Mouse (Mus musculus) ES-E14 (cell line): ENCODE results near the gene Gm19684. TPM values are rescaled to one million over a fixed set of nuclear protein-coding genes. Genes with fewer than 3 reads are reported as not detected.
"Not testable (repeated sequence)": the region's sequence is repeated elsewhere in the genome, so short reads cannot be mapped to it uniquely, and the experiment has no call there.

Experiments used
- DNase-seq: peaks from one replicate; pipeline ENCODE4 v3.0.0-alpha.2; 2013; ENCODE audit warnings: low read depth, low spot score
- H3K27ac ChIP-seq: 2 replicates; pipeline ENCODE4 v1.5.1; 2012; ENCODE audit warnings: low read depth, mild to moderate bottlenecking, low read length, moderate library complexity, mixed read lengths; ENCODE audit not compliant: poor library complexity, insufficient read depth, severe bottlenecking
- H3K36me3 ChIP-seq: 2 replicates; pipeline ENCODE4 v1.6.1; 2012; ENCODE audit warnings: mild to moderate bottlenecking, low read length, moderate library complexity, mixed read lengths; ENCODE audit not compliant: control insufficient read depth, poor library complexity, insufficient read depth, severe bottlenecking
- H3K4me1 ChIP-seq, 2 experiments: fragments of 150-350 bp in 1 of 2; sonication (generic) in 1 of 2; 2 replicates each; pipeline ENCODE4 v1.6.1; 2012; ENCODE audit warnings: low read length in 2 of 2, mild to moderate bottlenecking in 1 of 2, mixed read lengths in 1 of 2; ENCODE audit not compliant: control insufficient read depth in 2 of 2, insufficient read depth in 2 of 2, poor library complexity in 1 of 2
- H3K4me3 ChIP-seq, 2 experiments: fragments of 150-350 bp in 1 of 2; sonication (generic) in 1 of 2; 2 replicates each; pipeline ENCODE4 v1.5.1; 2012; ENCODE audit warnings: low read length in 2 of 2, low read depth in 1 of 2, mild to moderate bottlenecking in 1 of 2, mixed read lengths in 1 of 2; ENCODE audit not compliant: insufficient read depth in 1 of 2, poor library complexity in 1 of 2, severe bottlenecking in 1 of 2
- H3K9ac ChIP-seq: 2 replicates; pipeline ENCODE4 v1.6.1; 2012; ENCODE audit warnings: low read depth, mild to moderate bottlenecking, low read length, mixed read lengths; ENCODE audit not compliant: poor library complexity, insufficient read depth, severe bottlenecking
- H3K9me3 ChIP-seq: fragments of 150-350 bp; sonication (generic); 2 replicates; pipeline ENCODE4 v1.6.1; 2012; ENCODE audit warnings: low read depth, mild to moderate bottlenecking, low read length; ENCODE audit not compliant: control insufficient read depth, insufficient read depth
- CHD2 ChIP-seq: IDR thresholded peaks from 2 replicates; pipeline ENCODE4 v1.6.1; 2014; ENCODE audit warnings: mild to moderate bottlenecking, low read depth, low read length, inconsistent platforms
- HCFC1 ChIP-seq: IDR thresholded peaks from 2 replicates; pipeline ENCODE4 v1.6.1; 2012; ENCODE audit warnings: low read length, inconsistent platforms, borderline replicate concordance; ENCODE audit not compliant: insufficient read depth
- MAFK ChIP-seq: IDR thresholded peaks from 2 replicates; pipeline ENCODE4 v1.6.1; 2014; ENCODE audit warnings: mild to moderate bottlenecking, low read depth, low read length, inconsistent platforms; ENCODE audit not compliant: insufficient read depth
- ZC3H11A ChIP-seq: IDR thresholded peaks from 2 replicates; pipeline ENCODE4 v1.6.1; 2012; ENCODE audit warnings: low read depth, mild to moderate bottlenecking, inconsistent platforms, low read length, borderline replicate concordance
- ZNF384 ChIP-seq: IDR thresholded peaks from 2 replicates; pipeline ENCODE4 v1.6.1; 2012; ENCODE audit warnings: low read depth, low read length, inconsistent platforms
- in situ Hi-C, 2 experiments: fragments of 600-800 bp; cut with MboI; formaldehyde crosslinking; loops; one replicate each; pipeline ENCODE4 v1.15.1; 2025; ENCODE audit warnings: low sequenced_read_pairs in 2 of 2, inconsistent platforms in 1 of 2; ENCODE audit not compliant: unreplicated experiment in 2 of 2
- total RNA-seq: library from RNA; depleted of rRNA; stranded (reverse); fragments of 300-350 nt; gene quantifications from 2 replicates; pipeline ENCODE4 v1.2.3, GENCODE M21; 2012; rRNA removed

The Gm19684 gene
- total RNA-seq, result not detected in 2 replicates

- H3K4me1 ChIP-seq, H3K36me3 ChIP-seq, H3K9ac ChIP-seq, H3K27ac ChIP-seq, H3K9me3 ChIP-seq, H3K4me3 ChIP-seq, DNase-seq: not testable (repeated sequence)
- in situ Hi-C loops, result loop anchor here in 1 of 2 experiments (10.0 to 25.0 kb wide), 2 partner anchors 57 to 134 kb away; partner anchors contain the start of genes Gnl1 and Prr3
- TF ChIP-seq MAFK (peak; percentile 68; the same call in 1 of the 2 replicates), CHD2 (0 out of 2 replicates have a peak, but pooled peaks have one; percentile 43)
Observed at GRCm38 (mm10) chr17:36121352-36122020, at the start of gene Gm19684. Gene Gm19684, plus strand, starts transcription at chr17:36121678.

GRCm38 (mm10) chr17:36081901-36082300 is 39.6 kb upstream of the Gm19684 start:
- H3K4me1 ChIP-seq, H3K36me3 ChIP-seq, in situ Hi-C loops, H3K27ac ChIP-seq, H3K9me3 ChIP-seq, DNase-seq, H3K9ac ChIP-seq, H3K4me3 ChIP-seq: not testable (repeated sequence)

GRCm38 (mm10) chr17:36082519-36083232 is 38.8 kb upstream of the Gm19684 start:
- H3K27ac ChIP-seq, in situ Hi-C loops, DNase-seq, H3K9me3 ChIP-seq, H3K36me3 ChIP-seq, H3K4me1 ChIP-seq, H3K9ac ChIP-seq: not testable (repeated sequence)
- H3K4me3 ChIP-seq, result peak overlapping the region in 1 of 2 experiments; percentile 65; a peak in 2 of 4 replicates

- Histone ChIP-seq H3K9ac (peak overlapping the region; percentile 55), H3K4me3 (peak overlapping the region; percentile 65 to 66), H3K4me1 (0 out of 4 replicates have a peak, but pooled peaks cover 0 to 1% of the 10 kb centered on the region in 2 experiments), H3K9me3 (no peaks in the 10 kb centered on the region), H3K27ac (no peak overlapping the region), H3K36me3 (no peaks in the 10 kb centered on the region)
- TF ChIP-seq MAFK, result no peak
- no peak for TF ChIP-seq ZNF384
- no peak for TF ChIP-seq ZC3H11A
- TF ChIP-seq CHD2, result no peak
- TF ChIP-seq HCFC1, result no peak
- in situ Hi-C loops, result no loop called here
- peak; percentile 89 for DNase-seq
Observed at GRCm38 (mm10) chr17:36083266-36083869, 38.1 kb upstream of the Gm19684 start.
